In the genomic region with DNA sequence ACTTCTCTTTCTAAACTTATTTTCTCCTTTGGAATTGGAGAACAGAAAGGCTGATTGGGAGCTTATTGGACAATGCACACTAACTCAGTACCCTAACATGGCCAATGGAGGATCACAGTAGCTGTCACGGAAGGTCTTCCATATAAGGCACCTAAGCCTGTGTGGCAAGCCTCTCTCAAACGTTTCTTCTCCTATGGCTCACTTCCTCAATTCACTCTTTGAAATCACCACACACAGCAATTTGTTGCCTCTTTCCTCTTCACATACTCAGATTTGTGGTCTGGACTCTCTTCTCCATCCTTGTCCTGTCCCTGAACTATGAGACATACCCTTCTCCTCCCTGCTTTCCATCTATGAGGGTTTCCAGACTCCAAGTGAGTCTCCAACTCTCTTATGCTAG, we compare ENCODE assay signal across 34 mouse cellular contexts. TPM values are rescaled to one million over a fixed set of nuclear protein-coding genes. Genes with fewer than 3 reads are reported as not detected.
DNase-seq lines count a peak whose midpoint lies in the region; ATAC-seq lines count a peak whose summit lies in the region.
"Had no signal": no experiment of that assay in that cellular context is flagged by ENCODE, and none has a peak within 500 bp of the region (broad histone marks: within the 10 kb centered on the region; RNA-seq: fewer than 3 reads in every experiment).

No protein-coding gene starts in this region.

- peak; percentile 32 for DNase-seq in heart, adult 8-10 months (ENCODE audit: low spot score)
- DNase-seq in heart, embryonic 10.5 days (ENCODE audit: low spot score) = no peak
- peak; percentile 17 for DNase-seq in A20 (ENCODE audit: low read depth, low spot score)
- DNase-seq in forebrain, embryonic 14.5 days (ENCODE audit: low spot score) = no peak
- no peak for DNase-seq in ovary, postnatal 36 days (ENCODE audit: low spot score)
- DNase-seq: adrenal gland, adult 2 months; B cell, adult 2 months; cerebellum, adult 18-20 months; cerebellum, postnatal 25 days; forebrain, postnatal 0 days; gastrocnemius, postnatal 36 days; heart, postnatal 10 days; kidney, postnatal 25 days; layer of hippocampus, postnatal 36 days; liver, embryonic 13.5 days; thymus, adult 18-20 months; thymus, postnatal 36 days had no signal

- ATAC-seq in granulocyte monocyte progenitor cell, adult 5-6 weeks (replicated peaks; ENCODE audit: poor library complexity, severe bottlenecking) = peak; percentile 73
- ATAC-seq in neutrophil, adult 5-6 weeks (ENCODE audit: extremely low read depth, insufficient number of reproducible peaks, low FRiP score, poor library complexity, severe bottlenecking) = 0 out of 2 replicates have a peak, but pooled peaks have one; percentile 37
- ATAC-seq in forebrain, embryonic 14.5 days = no peak
- ATAC-seq: forebrain, postnatal 0 days; intestine, postnatal 0 days; midbrain, embryonic 15.5 days had no signal

- peaks cover 9% of the 10 kb centered on the region; the same call in 1 of the 2 replicates for H3K4me1 ChIP-seq in heart, embryonic 10.5 days
- 0 out of 2 replicates have a peak, but pooled peaks cover 3% of the 10 kb centered on the region for H3K4me1 ChIP-seq in forebrain, embryonic 14.5 days (ENCODE audit: control insufficient read depth, insufficient read depth, low read length)
- H3K4me1 ChIP-seq: hindbrain, embryonic 10.5 days; midbrain, embryonic 15.5 days had no signal

- 67% methylated on average over 2 of the region's 2 CpGs for WGBS in heart, embryonic 10.5 days
- WGBS in forebrain, embryonic 14.5 days = 79% methylated on average over 2 of the region's 2 CpGs

- H3K9ac ChIP-seq in forebrain, embryonic 14.5 days (ENCODE audit: low read length) = no peak overlapping the region
- H3K9ac ChIP-seq: forebrain, postnatal 0 days; heart, embryonic 12.5 days; liver, embryonic 13.5 days; lung, embryonic 15.5 days; midbrain, embryonic 15.5 days had no signal

- H3K4me3 ChIP-seq in heart, embryonic 10.5 days = no peak overlapping the region
- H3K4me3 ChIP-seq in forebrain, embryonic 14.5 days (ENCODE audit: low read depth, low read length) = no peak overlapping the region
- H3K4me3 ChIP-seq: forebrain, embryonic 10.5 days; heart, embryonic 12.5 days; hindbrain, embryonic 10.5 days; layer of hippocampus, adult 2 months; liver, embryonic 13.5 days; lung, embryonic 15.5 days; megakaryocyte, embryonic 14.5 days; midbrain, embryonic 15.5 days had no signal

- no peak overlapping the region for H3K27ac ChIP-seq in heart, embryonic 10.5 days
- H3K27ac ChIP-seq in forebrain, embryonic 14.5 days (ENCODE audit: low read depth, low read length) = no peak overlapping the region
- H3K27ac ChIP-seq: forebrain, embryonic 10.5 days; hindbrain, embryonic 10.5 days; layer of hippocampus, adult 2 months; liver, embryonic 13.5 days; lung, embryonic 15.5 days; midbrain, embryonic 15.5 days had no signal

- H3K4me2 ChIP-seq in forebrain, embryonic 14.5 days (ENCODE audit: low read length) = no peak overlapping the region
- H3K4me2 ChIP-seq: heart, embryonic 12.5 days; liver, embryonic 13.5 days; lung, embryonic 15.5 days; midbrain, embryonic 15.5 days had no signal

- H3K9me3 ChIP-seq in heart, embryonic 10.5 days = no peaks in the 10 kb centered on the region
- H3K9me3 ChIP-seq in forebrain, embryonic 14.5 days (replicated peaks; ENCODE audit: control insufficient read depth, low read length) = no peaks in the 10 kb centered on the region
- H3K9me3 ChIP-seq: forebrain, embryonic 10.5 days; heart, embryonic 12.5 days; hindbrain, embryonic 10.5 days; liver, embryonic 13.5 days; lung, embryonic 15.5 days; megakaryocyte, embryonic 14.5 days; midbrain, embryonic 15.5 days had no signal

- no peaks in the 10 kb centered on the region for H3K36me3 ChIP-seq in heart, embryonic 10.5 days
- no peaks in the 10 kb centered on the region for H3K36me3 ChIP-seq in forebrain, embryonic 14.5 days (ENCODE audit: control insufficient read depth, insufficient read depth, low read length)
- H3K36me3 ChIP-seq: forebrain, embryonic 10.5 days; heart, embryonic 12.5 days; hindbrain, embryonic 10.5 days; liver, embryonic 13.5 days; lung, embryonic 15.5 days; midbrain, embryonic 15.5 days had no signal

- H3K27me3 ChIP-seq in heart, embryonic 10.5 days (ENCODE audit: insufficient read depth, poor library complexity, severe bottlenecking) = no peaks in the 10 kb centered on the region; the same call in 1 of the 2 replicates
- no peaks in the 10 kb centered on the region for H3K27me3 ChIP-seq in forebrain, embryonic 14.5 days (replicated peaks; ENCODE audit: control insufficient read depth, insufficient read depth, low read length)
- H3K27me3 ChIP-seq: liver, embryonic 13.5 days; lung, embryonic 15.5 days; midbrain, embryonic 15.5 days had no signal

RNA-seq across cellular contexts. Expression of gene Ccl2, which starts 30.6 kb away (rescaled TPM):
- 1 to 10 TPM in 3 of 4 experiments, under 1 TPM in 1; 0.69 to 2.7 (median 1.7) TPM for total RNA-seq in heart, adult 8-10 months (2022)
- polyA plus RNA-seq in heart, embryonic 10.5 days (2016; fragmentation: Nextera tagmentation; extraction: Ambion mirVana) = 6.7 and 8.0 TPM in 2 replicates
- not detected in 2 replicates for total RNA-seq in granulocyte monocyte progenitor cell, adult 5-6 weeks (2014; fragmentation: Nextera tagmentation)
- total RNA-seq in granulocyte monocyte progenitor cell, adult 5-6 weeks (2017) = 0.41 and 5.5 TPM in 2 replicates
- total RNA-seq in neutrophil, adult 5-6 weeks (2017) = 0.58 TPM in 1 of 2 replicates, not detected in the other
- polyA plus RNA-seq in forebrain, embryonic 14.5 days (2014; fragmentation: Nextera tagmentation; extraction: Ambion mirVana) = 0.93 TPM in 1 of 2 replicates, not detected in the other
- total RNA-seq: gastrocnemius, postnatal 36 days; layer of hippocampus, adult 2 months; left cerebral cortex, postnatal 10 days had no signal
- polyA plus RNA-seq: limb, embryonic 11.5 days had no signal

RNA-seq across cellular contexts. Expression of gene Gm17268, which starts 33.6 kb away (rescaled TPM):
- not detected for total RNA-seq in heart, adult 8-10 months (2022)
- not detected in 2 replicates for polyA plus RNA-seq in heart, embryonic 10.5 days (2016; fragmentation: Nextera tagmentation; extraction: Ambion mirVana)
- not detected in 2 replicates for total RNA-seq in granulocyte monocyte progenitor cell, adult 5-6 weeks (2014; fragmentation: Nextera tagmentation)
- not detected in 2 replicates for total RNA-seq in granulocyte monocyte progenitor cell, adult 5-6 weeks (2017)
- total RNA-seq in neutrophil, adult 5-6 weeks (2017) = not detected in 2 replicates
- not detected in 2 replicates for polyA plus RNA-seq in forebrain, embryonic 14.5 days (2014; fragmentation: Nextera tagmentation; extraction: Ambion mirVana)
- total RNA-seq: adrenal gland, adult 2 months; adrenal gland, postnatal 4 days; forebrain, postnatal 0 days; gastrocnemius, postnatal 36 days; heart, postnatal 10 days; layer of hippocampus, adult 2 months; layer of hippocampus, postnatal 36 days; left cerebral cortex, postnatal 10 days; MEL had no signal
- polyA plus RNA-seq: adrenal gland, adult 2 months; forebrain, embryonic 10.5 days; forebrain, postnatal 0 days; heart, embryonic 12.5 days; hindbrain, embryonic 10.5 days; intestine, postnatal 0 days; kidney, embryonic 14.5 days; limb, embryonic 11.5 days; liver, embryonic 13.5 days; lung, embryonic 15.5 days; midbrain, embryonic 15.5 days; neural tube, embryonic 14.5 days; stomach, embryonic 16.5 days had no signal

RNA-seq across cellular contexts. Expression of gene Asic2, which starts 36.6 kb away (rescaled TPM):
- total RNA-seq in heart, adult 8-10 months (2022) = under 1 TPM in 1 of 4 experiments, not detected in 3; 0.08 TPM
- polyA plus RNA-seq in heart, embryonic 10.5 days (2016; fragmentation: Nextera tagmentation; extraction: Ambion mirVana) = 0.07 and 0.77 TPM in 2 replicates
- not detected in 2 replicates for total RNA-seq in granulocyte monocyte progenitor cell, adult 5-6 weeks (2014; fragmentation: Nextera tagmentation)
- not detected in 2 replicates for total RNA-seq in granulocyte monocyte progenitor cell, adult 5-6 weeks (2017)
- total RNA-seq in neutrophil, adult 5-6 weeks (2017) = not detected in 2 replicates
- polyA plus RNA-seq in forebrain, embryonic 14.5 days (2014; fragmentation: Nextera tagmentation; extraction: Ambion mirVana) = 3.8 and 5.0 TPM in 2 replicates
- total RNA-seq: heart, postnatal 10 days; MEL had no signal
- polyA plus RNA-seq: liver, embryonic 13.5 days had no signal

RNA-seq across cellular contexts. Expression of gene Ccl7, which starts 40.7 kb away (rescaled TPM):
- total RNA-seq in heart, adult 8-10 months (2022) = 1 to 10 TPM in 2 of 4 experiments, under 1 TPM in 1, not detected in 1; 0.57 to 1.3 (median 1.1) TPM
- 1.7 and 2.1 TPM in 2 replicates for polyA plus RNA-seq in heart, embryonic 10.5 days (2016; fragmentation: Nextera tagmentation; extraction: Ambion mirVana)
- not detected in 2 replicates for total RNA-seq in granulocyte monocyte progenitor cell, adult 5-6 weeks (2014; fragmentation: Nextera tagmentation)
- not detected in 2 replicates for total RNA-seq in granulocyte monocyte progenitor cell, adult 5-6 weeks (2017)
- not detected in 2 replicates for total RNA-seq in neutrophil, adult 5-6 weeks (2017)
- 0.38 and 0.98 TPM in 2 replicates for polyA plus RNA-seq in forebrain, embryonic 14.5 days (2014; fragmentation: Nextera tagmentation; extraction: Ambion mirVana)
- total RNA-seq: adrenal gland, postnatal 4 days; forebrain, postnatal 0 days; gastrocnemius, postnatal 36 days; layer of hippocampus, adult 2 months; layer of hippocampus, postnatal 36 days; left cerebral cortex, postnatal 10 days; MEL had no signal
- polyA plus RNA-seq: hindbrain, embryonic 10.5 days; limb, embryonic 11.5 days had no signal

RNA-seq across cellular contexts. Expression of gene Ccl11, which starts 52.8 kb away (rescaled TPM):
- 1 to 10 TPM; 2.4 to 5.2 (median 3.8) TPM for total RNA-seq in heart, adult 8-10 months (2022)
- polyA plus RNA-seq in heart, embryonic 10.5 days (2016; fragmentation: Nextera tagmentation; extraction: Ambion mirVana) = not detected in 2 replicates
- total RNA-seq in granulocyte monocyte progenitor cell, adult 5-6 weeks (2014; fragmentation: Nextera tagmentation) = not detected in 2 replicates
- not detected in 2 replicates for total RNA-seq in granulocyte monocyte progenitor cell, adult 5-6 weeks (2017)
- not detected in 2 replicates for total RNA-seq in neutrophil, adult 5-6 weeks (2017)
- polyA plus RNA-seq in forebrain, embryonic 14.5 days (2014; fragmentation: Nextera tagmentation; extraction: Ambion mirVana) = not detected in 2 replicates
- total RNA-seq: forebrain, postnatal 0 days; layer of hippocampus, postnatal 36 days; MEL had no signal
- polyA plus RNA-seq: forebrain, embryonic 10.5 days; hindbrain, embryonic 10.5 days; limb, embryonic 11.5 days; midbrain, embryonic 15.5 days; neural tube, embryonic 14.5 days had no signal

Comparison
In these comparisons a context has a peak if more than half of its experiments do, and no peak if none do; other contexts are left out.
1. DNase-seq: peak in heart, adult 8-10 months (single experiment) and A20 (single experiment); none in heart, embryonic 10.5 days (single experiment), forebrain, embryonic 14.5 days (single experiment) and ovary, postnatal 36 days (single experiment).